Mouse (Mus musculus) heart, postnatal 0 days (tissue): ENCODE results near the gene Atp1b4. TPM values are rescaled to one million over a fixed set of nuclear protein-coding genes. Genes with fewer than 3 reads are reported as not detected.

ENCODE experiments used
- ATAC-seq: fragments of 200-750 bp; cut with Nextera tagmentation; 2 replicates; pipeline ENCODE4 v1.8.0; 2017; ENCODE audit warnings: low read depth, moderate number of reproducible peaks, moderate library complexity; ENCODE audit not compliant: insufficient read depth
- DNase-seq: peaks from one replicate; pipeline ENCODE4 v3.0.0-alpha.2; 2016; ENCODE audit warnings: low spot score
- H3K27ac ChIP-seq: fragments of 300-500 bp; sonication (generic); 2 replicates; pipeline ENCODE4 v1.5.1; 2014; ENCODE audit warnings: low read depth, mild to moderate bottlenecking
- H3K27me3 ChIP-seq: fragments of 300-500 bp; sonication (generic); 2 replicates; pipeline ENCODE4 v1.6.1; 2014; ENCODE audit warnings: low read length, mixed read lengths; ENCODE audit not compliant: control insufficient read depth, insufficient read depth
- H3K36me3 ChIP-seq: fragments of 300-500 bp; sonication (generic); replicated peaks from 2 replicates; pipeline ENCODE4 v1.6.1; 2014; ENCODE audit warnings: low read length, mixed read lengths; ENCODE audit not compliant: control insufficient read depth, insufficient read depth
- H3K4me1 ChIP-seq: fragments of 300-500 bp; sonication (generic); 2 replicates; pipeline ENCODE4 v1.6.1; 2014; ENCODE audit warnings: antibody characterized with exemption; ENCODE audit not compliant: control insufficient read depth, insufficient read depth
- H3K4me2 ChIP-seq: fragments of 300-500 bp; sonication (generic); 2 replicates; pipeline ENCODE4 v1.6.1; 2014; ENCODE audit warnings: low read depth, mild to moderate bottlenecking, low read length, moderate library complexity
- H3K4me3 ChIP-seq: fragments of 300-500 bp; sonication (generic); 2 replicates; pipeline ENCODE4 v1.5.1; 2014; ENCODE audit warnings: low read depth, low read length
- H3K9ac ChIP-seq: fragments of 300-500 bp; sonication (generic); replicated peaks from 2 replicates; pipeline ENCODE4 v1.6.1; 2014; ENCODE audit warnings: low read depth, low read length, mixed read lengths
- H3K9me3 ChIP-seq: fragments of 300-500 bp; sonication (generic); replicated peaks from 2 replicates; pipeline ENCODE4 v1.6.1; 2016; ENCODE audit warnings: low read length; ENCODE audit not compliant: control insufficient read depth
- CTCF ChIP-seq: IDR thresholded peaks from 2 replicates; pipeline ENCODE4 v1.5.1; 2016; ENCODE audit warnings: antibody characterized with exemption, control low read depth, low read depth
- EP300 ChIP-seq: IDR thresholded peaks from 2 replicates; pipeline ENCODE4 v1.6.1; 2016; ENCODE audit warnings: antibody characterized with exemption, low read depth
- WGBS: fragments of 180-500 bp; shearing (Covaris S2); extraction: QIAGEN DNeasy Blood & Tissue Kit; methylation state at CpG from one replicate; pipeline ENCODE4 v1.1.7; 2014; 5-methylcytosine and 5-hydroxymethylcytosine counted together
- polyA plus RNA-seq: library from polyadenylated mRNA; unstranded; fragments of >200 nt; fragmentation: Nextera tagmentation; extraction: Ambion mirVana; gene quantifications from 2 replicates; pipeline ENCODE4 v1.2.1, GENCODE M21; 2015
- total RNA-seq: library from RNA; depleted of rRNA; stranded (reverse); fragments of >200 nt; gene quantifications from 2 replicates; pipeline ENCODE4 v1.2.3, GENCODE M21; 2014; ENCODE audit warnings: low replicate concordance; rRNA removed

Gene Atp1b4
- total RNA-seq (not detected in 2 replicates), polyA plus RNA-seq (0.10 and 0.11 TPM in 2 replicates)

- ATAC-seq = no peak
- no peak within 1 kb of the TSS for H3K9ac ChIP-seq
- no peak within 1 kb of the TSS for H3K4me2 ChIP-seq
- no peaks in the 10 kb centered on the region for H3K36me3 ChIP-seq
- H3K27me3 ChIP-seq = no peaks in the 10 kb centered on the region
- no peak for DNase-seq
- no peaks in the 10 kb centered on the region for H3K4me1 ChIP-seq
- no peaks in the 10 kb centered on the region for H3K9me3 ChIP-seq
- no peak within 1 kb of the TSS for H3K27ac ChIP-seq
- no peak for TF ChIP-seq CTCF
- TF ChIP-seq EP300 = no peak
- WGBS = 77% methylated on average over 8 of the region's 8 CpGs
- no peak within 1 kb of the TSS for H3K4me3 ChIP-seq
Measured at GRCm38 (mm10) chrX:38315884-38316283, at the start of gene Atp1b4. Gene Atp1b4, plus strand, starts transcription at chrX:38316184.

- no peak overlapping the region for H3K4me3 ChIP-seq
- 59% methylated on average over 4 of the region's 4 CpGs for WGBS
- H3K9me3 ChIP-seq = no peaks in the 10 kb centered on the region
- no peak overlapping the region for H3K4me2 ChIP-seq
- DNase-seq = no peak
- H3K27ac ChIP-seq = no peak overlapping the region
- ATAC-seq = no peak
- no peaks in the 10 kb centered on the region for H3K4me1 ChIP-seq
- no peak overlapping the region for H3K9ac ChIP-seq
- TF ChIP-seq CTCF (no peak), EP300 (no peak)
- no peaks in the 10 kb centered on the region for H3K36me3 ChIP-seq
- H3K27me3 ChIP-seq = no peaks in the 10 kb centered on the region
Measured at GRCm38 (mm10) chrX:38308597-38308996, 7.4 kb upstream of the Atp1b4 start.

DNA sequence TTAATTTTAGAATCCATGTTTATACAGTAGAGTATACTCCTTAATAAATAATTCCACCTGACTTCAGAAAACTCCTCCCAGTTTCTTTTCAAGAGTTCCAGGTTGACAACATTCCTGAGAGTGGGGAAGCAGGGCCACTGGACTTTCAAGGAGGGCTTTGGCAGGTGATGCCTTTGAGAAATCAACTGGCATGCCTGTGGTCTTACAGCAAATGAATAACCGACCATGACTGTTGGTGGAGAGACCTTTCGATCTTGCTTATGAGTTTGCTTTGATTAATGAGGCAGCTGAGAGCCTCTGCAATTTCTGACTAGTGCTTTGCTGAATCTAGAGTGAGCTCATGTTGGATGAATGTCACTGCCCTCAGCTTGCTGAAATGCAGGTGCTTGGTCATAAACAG is 4.9 kb upstream of the Atp1b4 start:
- H3K4me1 ChIP-seq = no peaks in the 10 kb centered on the region
- DNase-seq (no peak), ATAC-seq (no peak)
- H3K27me3 ChIP-seq = no peaks in the 10 kb centered on the region
- no peaks in the 10 kb centered on the region for H3K36me3 ChIP-seq
- WGBS = 79% methylated on average over 2 of the region's 2 CpGs
- H3K9me3 ChIP-seq = no peaks in the 10 kb centered on the region
- H3K4me3 ChIP-seq = no peak overlapping the region
- H3K4me2 ChIP-seq = no peak overlapping the region
- no peak overlapping the region for H3K9ac ChIP-seq
- TF ChIP-seq EP300 = no peak
- no peak for TF ChIP-seq CTCF
- H3K27ac ChIP-seq = no peak overlapping the region

DNA sequence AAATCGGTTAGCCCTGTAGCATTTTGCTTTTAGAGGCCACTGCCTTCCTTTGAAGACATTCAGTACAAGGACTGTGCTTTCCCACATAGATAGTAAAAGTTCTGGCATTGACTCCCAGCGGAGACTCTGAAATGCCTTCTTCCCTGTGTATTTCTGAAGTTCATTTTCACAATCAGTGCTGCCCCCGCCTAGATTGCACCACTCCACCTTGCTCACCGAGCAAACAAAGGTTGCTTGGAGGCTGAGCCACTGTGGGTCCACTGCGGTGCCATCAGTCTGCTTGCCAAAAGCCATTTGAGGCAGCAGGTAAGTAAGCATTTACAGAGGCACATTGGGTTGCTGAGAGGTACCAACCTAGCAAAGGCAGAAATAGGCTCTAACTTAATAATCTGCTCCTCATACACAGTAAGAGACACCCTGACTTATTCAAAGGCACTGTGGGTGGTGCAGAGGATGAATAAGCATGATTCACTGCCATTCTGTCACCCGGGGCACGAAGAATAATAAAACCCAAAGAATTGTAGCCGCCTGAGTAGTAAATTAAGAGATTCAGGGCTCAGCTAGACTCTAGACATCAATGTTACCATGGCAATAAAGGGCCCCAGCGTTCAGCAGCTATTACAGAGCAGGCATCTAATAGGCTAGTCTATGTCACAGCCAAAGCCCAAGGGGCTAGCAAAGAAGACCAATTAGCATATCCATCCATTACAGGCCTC is 2.9 kb upstream of the Atp1b4 start:
- WGBS = 72% methylated on average over 9 of the region's 9 CpGs
- no peaks in the 10 kb centered on the region for H3K27me3 ChIP-seq
- DNase-seq = no peak

GRCm38 (mm10) chrX:38313626-38314210 is 2.3 kb upstream of the Atp1b4 start:
- 77% methylated on average over 6 of the region's 6 CpGs for whole genome bisulfite sequencing
- no peak overlapping the region for H3K9ac ChIP-seq
- no peaks in the 10 kb centered on the region for H3K36me3 ChIP-seq
- H3K9me3 ChIP-seq = no peaks in the 10 kb centered on the region
- DNase-seq = no peak
- no peak for TF ChIP-seq CTCF
- TF ChIP-seq EP300 = no peak
- H3K4me3 ChIP-seq = no peak overlapping the region
- H3K27ac ChIP-seq = no peak overlapping the region
- no peak overlapping the region for H3K4me2 ChIP-seq
- ATAC-seq = no peak
- no peaks in the 10 kb centered on the region for H3K27me3 ChIP-seq
- no peaks in the 10 kb centered on the region for H3K4me1 ChIP-seq

More for the DNA sequence above, 2.9 kb upstream of the Atp1b4 start:
- TF ChIP-seq EP300 = no peak
- TF ChIP-seq CTCF = no peak
- H3K36me3 ChIP-seq = no peaks in the 10 kb centered on the region
- no peak overlapping the region for H3K27ac ChIP-seq
- no peaks in the 10 kb centered on the region for H3K4me1 ChIP-seq
- no peak overlapping the region for H3K9ac ChIP-seq
- ATAC-seq = no peak
- no peak overlapping the region for H3K4me3 ChIP-seq
- no peaks in the 10 kb centered on the region for H3K9me3 ChIP-seq
- no peak overlapping the region for H3K4me2 ChIP-seq
